Mouse (Mus musculus): ENCODE measurements around the gene Rtcb. TPM values are rescaled to one million over a fixed set of nuclear protein-coding genes. Genes with fewer than 3 reads are reported as not detected.

Rtcb gene
- total RNA-seq, 2 experiments from 2014 or later, result 41.9 to 43.2 TPM

GRCm38 (mm10) chr10:85948483-85949196, 9.0 kb downstream of the Rtcb start:
- no peak for DNase-seq

- no peak for DNase-seq
Measured at GRCm38 (mm10) chr10:85936280-85936965, 21.2 kb downstream of the Rtcb start.

DNA sequence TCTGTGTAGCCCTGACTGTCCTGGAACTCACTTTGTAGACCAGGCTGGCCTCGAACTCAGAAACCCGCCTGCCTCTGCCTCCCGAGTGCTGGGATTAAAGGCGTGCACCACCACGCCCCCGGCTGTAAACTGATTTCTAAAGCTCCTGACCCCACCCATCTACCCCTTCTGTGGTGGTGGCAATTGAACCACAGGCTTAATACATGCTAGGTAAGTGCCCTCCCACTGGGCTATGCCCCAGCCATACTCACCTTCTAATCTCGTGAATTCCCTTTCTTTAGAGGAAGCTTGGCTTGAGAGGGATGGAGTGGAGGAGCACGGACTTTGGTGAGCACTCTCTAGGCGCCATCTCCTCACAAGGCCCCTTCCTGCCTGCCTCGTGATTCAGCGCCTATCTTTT, 27.7 kb downstream of the Rtcb start:
- DNase-seq, result no peak

GRCm38 (mm10) chr10:85929208-85929591, 28.4 kb downstream of the Rtcb start:
- no peak for DNase-seq

GRCm38 (mm10) chr10:85928499-85929207, 29.0 kb downstream of the Rtcb start:
- peak; percentile 13 for DNase-seq

DNA sequence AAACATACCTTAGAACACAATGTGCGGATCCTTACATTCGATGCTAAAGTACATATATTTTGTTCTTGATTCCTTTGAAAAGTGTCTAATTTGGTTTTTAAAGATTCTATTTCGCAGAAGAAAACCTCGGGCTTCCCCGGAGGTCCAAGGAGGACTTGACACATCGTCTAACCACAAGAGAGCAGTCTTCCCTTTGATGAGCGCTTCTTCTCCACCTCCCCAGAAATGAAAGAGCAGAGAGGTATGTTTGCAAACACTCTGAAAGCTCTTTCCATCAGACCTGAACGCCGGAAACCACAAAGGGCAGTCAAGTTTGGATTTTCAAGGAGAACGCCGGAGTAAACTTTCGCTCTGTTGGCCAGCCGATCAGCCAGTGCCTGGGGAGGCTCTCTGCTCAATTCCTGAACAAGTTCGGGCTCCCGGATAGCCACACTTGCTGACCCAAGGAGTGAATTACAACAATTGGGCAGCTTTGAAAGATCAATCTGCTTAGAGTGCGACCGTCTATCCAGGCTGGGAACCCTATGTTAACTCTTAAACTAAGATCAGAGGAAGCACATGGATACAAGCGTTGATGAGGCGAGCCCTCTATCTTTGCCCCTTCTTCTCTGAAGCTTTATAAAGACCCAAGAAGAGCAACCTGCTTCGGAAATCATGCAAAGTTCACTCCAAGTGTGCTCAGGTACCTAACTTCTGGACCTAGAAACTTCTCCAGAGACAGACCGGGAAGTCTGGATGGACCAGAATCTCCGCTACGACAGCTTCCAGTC, 29.8 kb downstream of the Rtcb start, which contains the start of gene Ascl4:
Gene Ascl4 (plus strand): TSS at position 6 of the 770 bp plus-strand sequence.
- no peak for DNase-seq

DNA sequence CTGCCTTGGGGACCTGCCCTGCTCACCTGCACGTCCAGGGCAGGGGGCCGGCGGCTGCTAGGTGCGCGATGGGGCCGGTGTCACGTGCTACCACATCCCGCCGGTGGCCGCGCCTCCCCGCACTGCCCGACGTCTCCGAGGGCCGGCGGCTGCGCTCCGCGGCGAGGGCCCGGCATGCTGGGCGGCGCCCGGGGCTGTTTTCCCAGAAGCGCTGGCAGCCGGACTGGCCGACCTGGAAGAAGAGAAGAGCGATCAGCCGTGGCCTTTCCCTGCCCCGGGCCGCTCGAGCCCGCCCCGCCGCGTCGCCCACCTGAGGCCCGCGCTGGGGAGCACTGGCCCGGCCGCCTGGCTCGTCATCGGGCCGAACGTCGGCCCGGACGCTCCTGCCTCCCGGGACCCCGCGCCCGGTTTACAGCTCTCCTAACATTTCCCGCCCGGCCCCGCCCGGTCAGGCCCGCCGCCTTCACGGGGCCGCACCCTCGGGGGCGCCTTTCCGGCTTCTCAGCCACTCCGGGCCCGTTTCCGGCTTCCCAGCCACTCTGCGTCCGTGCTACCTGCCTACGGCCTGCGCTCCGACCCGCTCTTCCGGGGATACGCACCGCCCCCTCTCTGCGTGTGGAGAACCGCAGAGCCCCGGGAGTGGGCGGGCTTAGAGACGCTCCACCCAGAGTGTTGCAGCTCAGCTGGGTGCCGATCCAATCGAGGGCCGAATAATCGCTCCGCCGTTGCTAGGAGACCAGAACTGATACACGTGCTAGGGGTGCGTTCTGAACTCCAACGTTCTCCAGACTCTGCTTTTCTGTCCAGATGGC, 40.9 kb downstream of the Rtcb start, which contains the start of gene Prdm4:
Gene Prdm4 (minus strand): TSS at position 645 of the 812 bp plus-strand sequence.
- peak; percentile 98 for DNase-seq

Other genes with a start within 250 kb of the Rtcb start
- 10 to 100 TPM; 13.4 to 14.9 TPM for gene Pwp1, start 128.3 kb downstream of the Rtcb start, total RNA-seq (2021)
- 10 to 100 TPM; 11.8 to 15.8 TPM for gene Prdm4, start 40.7 kb downstream of the Rtcb start, total RNA-seq (2021)
- gene Ascl4, start 30.1 kb downstream of the Rtcb start, total RNA-seq (2021), result not detected
- gene Bpifc, start 54.1 kb upstream of the Rtcb start, total RNA-seq (2021), result not detected
- gene Fbxo7, start 64.1 kb upstream of the Rtcb start, total RNA-seq (2021), result 10 to 100 TPM in 1 of 2 experiments, 1 to 10 TPM in 1; 6.2 to 10.1 TPM

Measured in gastrocnemius, postnatal 25 days (tissue).